Mouse (Mus musculus): ENCODE results near the gene Hexim1. TPM values are rescaled to one million over a fixed set of nuclear protein-coding genes. Genes with fewer than 3 reads are reported as not detected.

The Hexim1 gene
- polyA plus RNA-seq, 1 experiment = 26.4 TPM

DNA sequence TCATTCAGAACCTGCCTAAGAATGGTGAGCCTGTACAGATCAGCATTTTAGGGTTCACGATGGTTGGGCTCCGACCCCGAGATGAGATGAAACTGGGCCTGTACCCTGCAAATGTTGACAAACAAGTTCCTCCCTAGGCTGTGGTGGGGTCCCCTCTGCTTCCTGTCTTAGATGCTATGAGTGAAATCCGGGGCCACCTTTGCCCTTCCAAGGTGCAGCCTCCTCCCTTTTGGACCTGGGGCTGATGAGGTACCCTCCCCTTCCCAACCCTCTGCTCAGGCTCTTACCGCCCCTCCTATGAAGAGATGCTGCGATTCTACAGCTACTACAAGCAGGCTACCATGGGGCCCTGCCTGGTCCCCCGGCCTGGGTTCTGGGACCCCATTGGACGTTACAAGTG, 12.4 kb upstream of the Hexim1 start:
- no peaks in the 10 kb centered on the region for H3K27me3 ChIP-seq (replicated peaks; ENCODE audit: control insufficient read depth, insufficient read depth, low read length)
- peak; percentile 64 for DNase-seq
- H3K4me3 ChIP-seq (ENCODE audit: insufficient read depth, low read depth, low read length) = peak overlapping the region; percentile 77
- H3K27ac ChIP-seq (ENCODE audit: insufficient read depth, low read depth, low read length) = peak overlapping the region; percentile 34
- peaks cover 13% of the 10 kb centered on the region for H3K4me1 ChIP-seq (ENCODE audit: control insufficient read depth, insufficient read depth, low read length)
- no peak for TF ChIP-seq CTCF (conservative IDR thresholded peaks at IDR 0.05; ENCODE audit: insufficient read depth, insufficient read length, low read depth, low read length)
- H3K36me3 ChIP-seq (ENCODE audit: control insufficient read depth, insufficient read depth, low read length) = no peaks in the 10 kb centered on the region; the same call in 1 of the 2 replicates
- WGBS = 51% methylated on average over 8 of the region's 8 CpGs

GRCm38 (mm10) chr11:103104469-103104868, 11.6 kb upstream of the Hexim1 start:
- Histone ChIP-seq H3K36me3 (ENCODE audit: control insufficient read depth, insufficient read depth, low read length) (no peaks in the 10 kb centered on the region; the same call in 1 of the 2 replicates), H3K4me1 (ENCODE audit: control insufficient read depth, insufficient read depth, low read length) (peaks cover 13% of the 10 kb centered on the region), H3K27ac (ENCODE audit: insufficient read depth, low read depth, low read length) (peak overlapping the region; percentile 80), H3K27me3 (replicated peaks; ENCODE audit: control insufficient read depth, insufficient read depth, low read length) (no peaks in the 10 kb centered on the region), H3K4me3 (ENCODE audit: insufficient read depth, low read depth, low read length) (peak overlapping the region; percentile 77)
- 59% methylated on average over 7 of the region's 7 CpGs for WGBS
- TF ChIP-seq CTCF (conservative IDR thresholded peaks at IDR 0.05; ENCODE audit: insufficient read depth, insufficient read length, low read depth, low read length) = no peak
- TF ChIP-seq POLR2A (IDR thresholded peaks at IDR 0.05; ENCODE audit: low read depth, low read length) = no peak
- DNase-seq = peak; percentile 41

- H3K27me3 ChIP-seq (replicated peaks; ENCODE audit: control insufficient read depth, insufficient read depth, low read length) = no peaks in the 10 kb centered on the region
- peak overlapping the region; percentile 77; the same call in 1 of the 2 replicates for H3K4me3 ChIP-seq (ENCODE audit: insufficient read depth, low read depth, low read length)
- H3K27ac ChIP-seq (ENCODE audit: insufficient read depth, low read depth, low read length) = peak overlapping the region; percentile 94
- H3K36me3 ChIP-seq (ENCODE audit: control insufficient read depth, insufficient read depth, low read length) = no peaks in the 10 kb centered on the region; the same call in 1 of the 2 replicates
- peak; percentile 92 for DNase-seq
- H3K4me1 ChIP-seq (ENCODE audit: control insufficient read depth, insufficient read depth, low read length) = peaks cover 13% of the 10 kb centered on the region
- TF ChIP-seq CTCF (conservative IDR thresholded peaks at IDR 0.05; ENCODE audit: insufficient read depth, insufficient read length, low read depth, low read length) (peak; percentile 28; the same call in 1 of the 2 replicates), POLR2A (IDR thresholded peaks at IDR 0.05; ENCODE audit: low read depth, low read length) (no peak)
- WGBS = 26% methylated on average over 14 of the region's 14 CpGs
Observed at GRCm38 (mm10) chr11:103105180-103105725, 10.8 kb upstream of the Hexim1 start.

DNA sequence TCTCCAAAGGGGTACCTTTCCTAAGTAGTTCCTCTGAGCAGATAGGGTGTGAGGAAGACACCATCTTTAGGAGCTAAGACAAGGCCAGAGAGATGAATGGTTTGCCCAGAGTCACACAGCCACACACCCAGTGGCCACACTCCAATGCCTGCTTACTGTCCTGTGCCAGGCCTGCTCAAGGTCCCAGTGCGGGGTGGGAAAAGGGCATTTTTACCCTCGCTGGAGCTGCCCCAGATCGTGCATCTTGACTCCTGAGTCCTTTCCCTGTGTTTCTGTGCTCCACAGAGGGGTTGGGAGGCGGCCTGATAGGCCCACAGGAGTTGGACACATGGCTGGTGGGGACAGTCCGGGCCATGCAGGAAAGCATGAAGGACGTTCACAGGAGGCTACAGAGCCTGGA, 10.2 kb upstream of the Hexim1 start:
- H3K4me3 ChIP-seq (ENCODE audit: insufficient read depth, low read depth, low read length) = no peak overlapping the region
- peak overlapping the region; percentile 94 for H3K27ac ChIP-seq (ENCODE audit: insufficient read depth, low read depth, low read length)
- WGBS = 68% methylated on average over 6 of the region's 6 CpGs
- H3K27me3 ChIP-seq (replicated peaks; ENCODE audit: control insufficient read depth, insufficient read depth, low read length) = no peaks in the 10 kb centered on the region
- TF ChIP-seq POLR2A (IDR thresholded peaks at IDR 0.05; ENCODE audit: low read depth, low read length) = no peak
- no peak for TF ChIP-seq CTCF (conservative IDR thresholded peaks at IDR 0.05; ENCODE audit: insufficient read depth, insufficient read length, low read depth, low read length)
- peaks cover 13% of the 10 kb centered on the region for H3K4me1 ChIP-seq (ENCODE audit: control insufficient read depth, insufficient read depth, low read length)
- no peaks in the 10 kb centered on the region; the same call in 1 of the 2 replicates for H3K36me3 ChIP-seq (ENCODE audit: control insufficient read depth, insufficient read depth, low read length)
- DNase-seq = no peak

- 65% methylated on average over 4 of the region's 4 CpGs for WGBS
- TF ChIP-seq POLR2A (IDR thresholded peaks at IDR 0.05; ENCODE audit: low read depth, low read length) (no peak), CTCF (conservative IDR thresholded peaks at IDR 0.05; ENCODE audit: insufficient read depth, insufficient read length, low read depth, low read length) (no peak)
- Histone ChIP-seq H3K4me1 (ENCODE audit: control insufficient read depth, insufficient read depth, low read length) (peaks cover 14% of the 10 kb centered on the region), H3K27ac (ENCODE audit: insufficient read depth, low read depth, low read length) (no peak overlapping the region), H3K36me3 (ENCODE audit: control insufficient read depth, insufficient read depth, low read length) (no peaks in the 10 kb centered on the region; the same call in 1 of the 2 replicates), H3K4me3 (ENCODE audit: insufficient read depth, low read depth, low read length) (no peak overlapping the region), H3K27me3 (replicated peaks; ENCODE audit: control insufficient read depth, insufficient read depth, low read length) (no peaks in the 10 kb centered on the region)
- DNase-seq = peak; percentile 52
Observed at GRCm38 (mm10) chr11:103106386-103106785, 9.6 kb upstream of the Hexim1 start.

GRCm38 (mm10) chr11:103111301-103111700, 4.7 kb upstream of the Hexim1 start:
- Histone ChIP-seq H3K27me3 (replicated peaks; ENCODE audit: control insufficient read depth, insufficient read depth, low read length) (no peaks in the 10 kb centered on the region), H3K4me3 (ENCODE audit: insufficient read depth, low read depth, low read length) (no peak overlapping the region), H3K36me3 (ENCODE audit: control insufficient read depth, insufficient read depth, low read length) (no peaks in the 10 kb centered on the region), H3K27ac (ENCODE audit: insufficient read depth, low read depth, low read length) (peak overlapping the region; percentile 58), H3K4me1 (ENCODE audit: control insufficient read depth, insufficient read depth, low read length) (peaks cover 24% of the 10 kb centered on the region)
- TF ChIP-seq POLR2A (IDR thresholded peaks at IDR 0.05; ENCODE audit: low read depth, low read length) (peak; percentile 7), CTCF (conservative IDR thresholded peaks at IDR 0.05; ENCODE audit: insufficient read depth, insufficient read length, low read depth, low read length) (no peak)
- WGBS = 25% methylated on average over 10 of the region's 10 CpGs
- peak; percentile 59 for DNase-seq

GRCm38 (mm10) chr11:103111881-103112551, 4.0 kb upstream of the Hexim1 start:
- DNase-seq = peak; percentile 96
- Histone ChIP-seq H3K36me3 (ENCODE audit: control insufficient read depth, insufficient read depth, low read length) (no peaks in the 10 kb centered on the region), H3K27ac (ENCODE audit: insufficient read depth, low read depth, low read length) (peak overlapping the region; percentile 65), H3K27me3 (replicated peaks; ENCODE audit: control insufficient read depth, insufficient read depth, low read length) (no peaks in the 10 kb centered on the region), H3K4me3 (ENCODE audit: insufficient read depth, low read depth, low read length) (peak overlapping the region; percentile 6), H3K4me1 (ENCODE audit: control insufficient read depth, insufficient read depth, low read length) (peaks cover 21% of the 10 kb centered on the region)
- 4% methylated on average over 28 of the region's 28 CpGs for WGBS
- TF ChIP-seq POLR2A (IDR thresholded peaks at IDR 0.05; ENCODE audit: low read depth, low read length) = no peak
- no peak for TF ChIP-seq CTCF (conservative IDR thresholded peaks at IDR 0.05; ENCODE audit: insufficient read depth, insufficient read length, low read depth, low read length)
